Mouse (Mus musculus): ENCODE results near the gene Rad1. TPM values are rescaled to one million over a fixed set of nuclear protein-coding genes. Genes with fewer than 3 reads are reported as not detected.
A peak's percentile ranks its signal among the peaks of the same experiment; 100 is the strongest.

The Rad1 gene
- polyA plus RNA-seq, 1 experiment, result 10.4 TPM

DNA sequence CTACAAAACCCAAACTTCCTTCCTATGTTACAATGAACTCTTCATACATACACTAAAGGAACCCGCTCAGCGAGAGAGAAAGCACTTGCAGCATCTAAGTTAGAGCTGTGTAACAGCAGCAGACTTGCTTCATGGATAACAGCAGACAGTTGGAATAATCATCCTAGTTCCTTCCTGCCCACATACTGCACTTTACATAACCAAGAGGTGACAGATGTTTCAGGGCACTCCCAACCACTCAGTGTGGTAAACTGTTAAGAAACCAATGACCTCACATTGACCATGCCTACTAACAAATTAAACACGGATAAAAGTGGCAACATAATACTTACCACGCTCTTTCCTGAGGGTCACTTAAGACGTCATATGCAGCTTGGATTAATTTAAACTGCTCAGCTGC is 22.3 kb upstream of the Rad1 start:
- H3K36me3 ChIP-seq (ENCODE audit: control insufficient read depth, insufficient read depth, low read length), result peaks cover 1% of the 10 kb centered on the region
- DNase-seq, result no peak
- 85% methylated on average over 5 of the region's 5 CpGs for WGBS
- H3K4me3 ChIP-seq (ENCODE audit: insufficient read depth, low read depth, low read length), result no peak overlapping the region
- no peak overlapping the region for H3K27ac ChIP-seq (ENCODE audit: insufficient read depth, low read depth, low read length)
- no peaks in the 10 kb centered on the region for H3K27me3 ChIP-seq (replicated peaks; ENCODE audit: control insufficient read depth, insufficient read depth, low read length)
- TF ChIP-seq POLR2A (IDR thresholded peaks at IDR 0.05; ENCODE audit: low read depth, low read length), result no peak
- TF ChIP-seq CTCF (conservative IDR thresholded peaks at IDR 0.05; ENCODE audit: insufficient read depth, insufficient read length, low read depth, low read length), result no peak
- H3K4me1 ChIP-seq (ENCODE audit: control insufficient read depth, insufficient read depth, low read length), result peaks cover 6% of the 10 kb centered on the region; the same call in 1 of the 2 replicates

DNA sequence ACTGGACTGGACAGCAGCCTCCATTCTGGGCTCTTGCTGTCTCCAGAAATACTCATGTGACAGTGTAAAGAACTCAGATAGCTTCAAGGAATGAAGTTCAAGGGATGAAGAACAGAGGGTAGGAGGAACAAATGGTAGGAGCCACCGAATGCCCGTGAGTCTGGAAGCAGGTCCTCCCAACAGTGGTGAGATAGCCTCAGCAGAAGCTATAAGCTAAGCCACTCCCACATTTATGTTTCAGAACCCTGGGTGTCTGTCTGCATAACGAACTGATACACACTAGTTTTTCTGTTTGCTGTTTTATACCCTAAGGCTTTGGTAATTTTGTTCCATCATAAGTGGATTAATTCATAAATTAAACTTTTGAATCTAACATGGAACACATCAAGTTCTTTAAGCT is 21.1 kb upstream of the Rad1 start:
- no peak overlapping the region for H3K27ac ChIP-seq (ENCODE audit: insufficient read depth, low read depth, low read length)
- no peak for DNase-seq
- H3K4me3 ChIP-seq (ENCODE audit: insufficient read depth, low read depth, low read length), result no peak overlapping the region
- WGBS, result 93% methylated on average over 3 of the region's 3 CpGs
- peaks cover 1% of the 10 kb centered on the region for H3K36me3 ChIP-seq (ENCODE audit: control insufficient read depth, insufficient read depth, low read length)
- peaks cover 6% of the 10 kb centered on the region; the same call in 1 of the 2 replicates for H3K4me1 ChIP-seq (ENCODE audit: control insufficient read depth, insufficient read depth, low read length)
- TF ChIP-seq POLR2A (IDR thresholded peaks at IDR 0.05; ENCODE audit: low read depth, low read length) (no peak), CTCF (conservative IDR thresholded peaks at IDR 0.05; ENCODE audit: insufficient read depth, insufficient read length, low read depth, low read length) (no peak)
- H3K27me3 ChIP-seq (replicated peaks; ENCODE audit: control insufficient read depth, insufficient read depth, low read length), result no peaks in the 10 kb centered on the region

DNA sequence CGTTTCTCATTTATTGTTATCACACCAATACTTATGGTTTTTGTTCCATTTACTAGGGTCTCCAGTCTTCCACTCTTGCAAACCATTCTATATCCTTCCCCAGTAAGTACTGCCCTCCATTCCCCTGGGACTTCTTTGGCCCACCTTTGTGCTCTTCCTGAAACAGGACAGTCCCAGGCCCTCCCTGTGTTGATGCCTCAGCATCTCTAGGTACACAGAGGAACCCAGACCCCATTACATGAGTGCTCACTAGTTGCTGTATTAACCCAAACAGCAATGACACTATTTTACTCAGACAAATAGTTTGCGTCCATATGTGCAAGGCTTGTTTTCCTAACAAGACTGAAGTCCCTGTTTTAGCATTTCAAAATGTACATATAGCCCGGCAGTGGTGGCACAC is 17.1 kb upstream of the Rad1 start:
- Histone ChIP-seq H3K36me3 (ENCODE audit: control insufficient read depth, insufficient read depth, low read length) (no peaks in the 10 kb centered on the region), H3K4me3 (ENCODE audit: insufficient read depth, low read depth, low read length) (no peak overlapping the region), H3K27me3 (replicated peaks; ENCODE audit: control insufficient read depth, insufficient read depth, low read length) (no peaks in the 10 kb centered on the region), H3K4me1 (ENCODE audit: control insufficient read depth, insufficient read depth, low read length) (peaks cover 6% of the 10 kb centered on the region; the same call in 1 of the 2 replicates), H3K27ac (ENCODE audit: insufficient read depth, low read depth, low read length) (no peak overlapping the region)
- 83% methylated on average over 3 of the region's 3 CpGs for WGBS
- DNase-seq, result no peak
- TF ChIP-seq POLR2A (IDR thresholded peaks at IDR 0.05; ENCODE audit: low read depth, low read length) (no peak), CTCF (conservative IDR thresholded peaks at IDR 0.05; ENCODE audit: insufficient read depth, insufficient read length, low read depth, low read length) (no peak)

DNA sequence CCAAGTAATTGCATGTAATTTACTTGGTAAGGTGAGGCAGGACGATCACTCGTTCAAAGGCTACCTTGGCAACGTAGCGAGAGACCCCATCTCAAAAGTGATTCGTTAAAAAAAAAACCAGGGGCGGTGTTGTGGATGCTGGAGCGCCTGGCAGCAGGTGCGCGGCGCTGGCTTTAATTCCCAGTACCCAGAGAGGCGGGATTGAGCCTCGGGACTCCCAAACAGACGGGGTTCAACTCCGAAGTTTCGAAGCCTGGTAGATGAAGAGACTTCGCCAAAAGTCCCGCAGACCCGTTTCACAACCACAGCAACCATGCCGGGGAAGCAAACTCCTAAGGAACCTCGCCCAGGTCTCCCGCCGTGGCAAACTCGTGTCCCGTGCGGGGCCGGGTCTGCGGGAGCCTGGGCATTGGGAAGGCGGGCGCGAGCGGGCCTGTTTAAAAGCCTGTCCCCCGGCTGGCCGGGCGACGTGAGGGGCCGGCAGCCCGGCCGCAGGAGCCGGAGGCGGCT is 16.1 kb upstream of the Rad1 start:
- no peaks in the 10 kb centered on the region for H3K36me3 ChIP-seq (ENCODE audit: control insufficient read depth, insufficient read depth, low read length)
- TF ChIP-seq POLR2A (IDR thresholded peaks at IDR 0.05; ENCODE audit: low read depth, low read length) (no peak), CTCF (conservative IDR thresholded peaks at IDR 0.05; ENCODE audit: insufficient read depth, insufficient read length, low read depth, low read length) (no peak)
- no peak for DNase-seq
- peak overlapping the region; percentile 56 for H3K4me3 ChIP-seq (ENCODE audit: insufficient read depth, low read depth, low read length)
- under 1% methylated on average over 40 of the region's 40 CpGs for WGBS
- peaks cover 6% of the 10 kb centered on the region; the same call in 1 of the 2 replicates for H3K4me1 ChIP-seq (ENCODE audit: control insufficient read depth, insufficient read depth, low read length)
- H3K27me3 ChIP-seq (replicated peaks; ENCODE audit: control insufficient read depth, insufficient read depth, low read length), result no peaks in the 10 kb centered on the region
- H3K27ac ChIP-seq (ENCODE audit: insufficient read depth, low read depth, low read length), result peak overlapping the region; percentile 4; the same call in 1 of the 2 replicates

DNA sequence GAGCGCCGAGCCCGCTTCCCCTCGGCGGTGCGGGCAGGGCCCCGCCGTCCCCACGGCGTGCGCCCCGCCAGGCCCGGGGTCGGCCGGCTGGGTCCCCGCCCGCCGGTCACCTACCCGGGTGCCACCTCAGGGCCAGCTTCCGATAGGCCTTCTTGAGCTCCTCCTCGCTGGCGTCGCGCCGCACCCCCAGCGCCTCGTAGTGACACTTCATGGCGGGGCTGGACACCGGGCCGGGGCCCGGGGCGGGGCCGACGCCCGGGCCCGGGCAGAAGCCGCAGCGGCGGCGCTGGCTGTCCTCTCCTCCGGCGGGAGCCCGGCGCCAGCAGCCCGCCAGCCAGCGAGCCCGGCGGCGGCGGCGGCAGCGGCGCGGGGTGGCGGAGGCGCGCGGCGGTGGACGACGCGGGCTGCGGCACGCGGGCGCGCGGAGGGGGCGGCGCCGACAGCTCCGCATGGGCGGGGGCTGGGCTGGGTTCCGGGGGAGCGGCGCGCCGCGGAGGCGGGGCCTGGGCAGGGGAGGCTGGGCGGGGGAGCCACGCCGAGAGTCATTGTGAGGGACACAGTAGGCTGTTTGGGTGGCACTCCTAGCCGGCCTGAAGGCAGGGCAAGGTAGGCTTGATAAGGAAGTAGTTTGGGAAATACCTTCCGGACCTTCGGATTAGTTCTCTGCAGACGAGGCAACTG is 15.5 kb upstream of the Rad1 start, which contains the start of gene Dnajc21:
TSS of gene Dnajc21 (minus strand) at position 366 of the 681 bp plus-strand sequence.
- no peaks in the 10 kb centered on the region for H3K27me3 ChIP-seq (replicated peaks; ENCODE audit: control insufficient read depth, insufficient read depth, low read length)
- 4% methylated on average over 85 of the region's 87 CpGs for whole genome bisulfite sequencing
- TF ChIP-seq POLR2A (IDR thresholded peaks at IDR 0.05; ENCODE audit: low read depth, low read length) (no peak), CTCF (conservative IDR thresholded peaks at IDR 0.05; ENCODE audit: insufficient read depth, insufficient read length, low read depth, low read length) (no peak)
- DNase-seq, result peak; percentile 93
- H3K4me3 ChIP-seq (ENCODE audit: insufficient read depth, low read depth, low read length), result peak within 1 kb of the TSS; percentile 56
- H3K4me1 ChIP-seq (ENCODE audit: control insufficient read depth, insufficient read depth, low read length), result peaks cover 6% of the 10 kb centered on the region; the same call in 1 of the 2 replicates
- peak within 1 kb of the TSS; percentile 11 for H3K27ac ChIP-seq (ENCODE audit: insufficient read depth, low read depth, low read length)
- peaks cover 3% of the 10 kb centered on the region for H3K36me3 ChIP-seq (ENCODE audit: control insufficient read depth, insufficient read depth, low read length)

DNA sequence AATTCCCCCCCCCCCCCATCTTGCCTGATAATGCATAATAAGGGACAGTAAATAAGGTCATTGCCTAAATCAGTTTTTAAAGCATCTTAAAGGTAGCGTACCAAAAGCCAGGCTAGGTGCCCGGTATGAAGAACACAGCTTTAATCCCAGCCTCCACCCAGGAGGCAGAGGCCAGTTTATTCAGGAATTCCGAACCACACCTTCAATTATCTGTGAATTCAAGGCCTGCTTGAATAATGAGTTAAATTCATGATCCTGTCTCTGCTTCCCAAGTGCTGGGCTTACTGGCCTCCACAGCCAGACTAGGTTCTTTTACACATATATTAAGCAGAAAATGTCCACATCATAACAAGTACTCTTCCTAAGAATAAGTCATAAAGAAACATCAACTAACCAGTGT is 14.9 kb upstream of the Rad1 start:
- Histone ChIP-seq H3K4me3 (ENCODE audit: insufficient read depth, low read depth, low read length) (no peak overlapping the region), H3K27ac (ENCODE audit: insufficient read depth, low read depth, low read length) (peak overlapping the region; percentile 11), H3K4me1 (ENCODE audit: control insufficient read depth, insufficient read depth, low read length) (peaks cover 6% of the 10 kb centered on the region; the same call in 1 of the 2 replicates), H3K36me3 (ENCODE audit: control insufficient read depth, insufficient read depth, low read length) (peaks cover 3% of the 10 kb centered on the region), H3K27me3 (replicated peaks; ENCODE audit: control insufficient read depth, insufficient read depth, low read length) (no peaks in the 10 kb centered on the region)
- DNase-seq, result no peak
- TF ChIP-seq POLR2A (IDR thresholded peaks at IDR 0.05; ENCODE audit: low read depth, low read length), result no peak
- TF ChIP-seq CTCF (conservative IDR thresholded peaks at IDR 0.05; ENCODE audit: insufficient read depth, insufficient read length, low read depth, low read length), result no peak
- 14% methylated on average over 3 of the region's 3 CpGs for WGBS

DNA sequence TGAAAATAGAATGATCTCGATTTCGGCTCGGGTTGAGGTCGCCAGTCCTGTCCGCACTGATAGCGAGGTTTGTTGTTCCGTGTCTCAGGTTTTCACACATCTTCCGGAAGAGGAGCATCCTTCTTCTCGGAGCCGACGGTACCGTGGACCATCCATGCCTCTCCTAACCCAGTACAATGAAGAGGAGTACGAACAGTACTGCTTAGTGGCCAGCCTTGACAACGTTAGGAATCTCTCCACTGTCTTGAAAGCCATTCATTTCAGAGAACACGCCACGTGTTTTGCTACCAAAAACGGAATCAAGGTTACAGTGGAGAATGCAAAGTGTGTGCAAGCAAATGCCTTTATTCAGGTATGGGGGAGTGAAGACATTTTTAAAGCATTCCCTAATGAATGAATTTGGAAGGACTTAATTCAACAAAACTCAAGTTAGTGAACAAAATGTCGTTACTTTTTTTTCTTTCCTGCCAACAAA is 584 bp downstream of the Rad1 start:
- Histone ChIP-seq H3K4me1 (ENCODE audit: control insufficient read depth, insufficient read depth, low read length) (peaks cover 3% of the 10 kb centered on the region; the same call in 1 of the 2 replicates), H3K27me3 (replicated peaks; ENCODE audit: control insufficient read depth, insufficient read depth, low read length) (no peaks in the 10 kb centered on the region), H3K36me3 (ENCODE audit: control insufficient read depth, insufficient read depth, low read length) (no peaks in the 10 kb centered on the region; the same call in 1 of the 2 replicates), H3K27ac (ENCODE audit: insufficient read depth, low read depth, low read length) (no peak overlapping the region), H3K4me3 (ENCODE audit: insufficient read depth, low read depth, low read length) (peak overlapping the region; percentile 78)
- DNase-seq, result no peak
- WGBS, result under 1% methylated on average over 18 of the region's 18 CpGs
- TF ChIP-seq CTCF (conservative IDR thresholded peaks at IDR 0.05; ENCODE audit: insufficient read depth, insufficient read length, low read depth, low read length) (no peak), POLR2A (IDR thresholded peaks at IDR 0.05; ENCODE audit: low read depth, low read length) (no peak)

Data from kidney, adult 2 months (tissue).